Mouse (Mus musculus): ENCODE measurements at regions not wholly inside any gene's neighbourhood (a gene's known extent, or its start where the extent isn't known, plus 50 kb on each side); places are given as distances from the start of the nearest gene placed in this dataset.

- Histone ChIP-seq H3K36me3 (ENCODE audit: insufficient read depth, low read length) (no peaks in the 10 kb centered on the region), H3K4me3 (ENCODE audit: low read depth, low read length) (no peak overlapping the region), H3K9ac (replicated peaks; ENCODE audit: low read depth) (no peak overlapping the region), H3K9me3 (ENCODE audit: low read length) (no peaks in the 10 kb centered on the region), H3K4me1 (ENCODE audit: insufficient read depth, low read depth, low read length) (no peaks in the 10 kb centered on the region), H3K4me2 (replicated peaks; ENCODE audit: low read depth, low read length) (no peak overlapping the region), H3K27ac (ENCODE audit: low read length) (no peak overlapping the region), H3K27me3 (replicated peaks; ENCODE audit: insufficient read depth, low read length) (no peaks in the 10 kb centered on the region)
- TF ChIP-seq EP300 (IDR thresholded peaks at IDR 0.05) (no peak), CTCF (IDR thresholded peaks at IDR 0.05) (no peak)
- no peak for DNase-seq (ENCODE audit: low spot score)
- WGBS = 77% methylated on average over 8 of the region's 8 CpGs
- no peak for ATAC-seq
Observed at GRCm38 (mm10) chr9:50090968-50091367, 253.8 kb downstream of the Rpl10-ps3 start.

DNA sequence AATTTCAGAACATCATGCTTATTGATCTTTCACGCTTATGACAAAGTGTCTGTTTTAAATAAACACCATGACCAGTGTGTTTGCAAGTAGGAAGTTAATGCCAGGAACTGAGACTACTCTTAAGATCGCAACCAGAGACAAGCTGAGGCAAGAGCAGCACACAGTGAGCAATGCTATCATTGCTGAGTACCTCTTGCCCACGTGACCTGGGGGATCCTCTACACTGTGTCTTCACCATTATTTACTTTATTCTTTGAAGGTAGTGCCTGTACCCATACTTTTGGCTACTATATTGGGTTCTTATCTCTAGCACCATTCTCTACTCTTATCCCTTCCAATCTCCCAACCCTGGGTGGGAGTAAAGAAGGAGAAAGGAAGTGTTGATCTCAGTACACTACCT is 254.9 kb downstream of the Rpl10-ps3 start:
- H3K27me3 ChIP-seq (replicated peaks; ENCODE audit: insufficient read depth, low read length) = no peaks in the 10 kb centered on the region
- H3K36me3 ChIP-seq (ENCODE audit: insufficient read depth, low read length) = no peaks in the 10 kb centered on the region
- no peak overlapping the region for H3K27ac ChIP-seq (ENCODE audit: low read length)
- no peak for DNase-seq (ENCODE audit: low spot score)
- 65% methylated on average over 3 of the region's 3 CpGs for WGBS
- TF ChIP-seq CTCF (IDR thresholded peaks at IDR 0.05) = no peak
- no peak for TF ChIP-seq EP300 (IDR thresholded peaks at IDR 0.05)
- H3K9ac ChIP-seq (replicated peaks; ENCODE audit: low read depth) = no peak overlapping the region
- no peak for ATAC-seq
- no peaks in the 10 kb centered on the region for H3K9me3 ChIP-seq (ENCODE audit: low read length)
- no peak overlapping the region for H3K4me2 ChIP-seq (replicated peaks; ENCODE audit: low read depth, low read length)
- H3K4me3 ChIP-seq (ENCODE audit: low read depth, low read length) = no peak overlapping the region
- no peaks in the 10 kb centered on the region for H3K4me1 ChIP-seq (ENCODE audit: insufficient read depth, low read depth, low read length)

- DNase-seq (ENCODE audit: low spot score) = no peak
- 61% methylated on average over 3 of the region's 3 CpGs for WGBS
- H3K4me1 ChIP-seq (ENCODE audit: insufficient read depth, low read depth, low read length) = no peaks in the 10 kb centered on the region
Observed at GRCm38 (mm10) chr9:50080205-50080604, 264.6 kb downstream of the Rpl10-ps3 start.

DNA sequence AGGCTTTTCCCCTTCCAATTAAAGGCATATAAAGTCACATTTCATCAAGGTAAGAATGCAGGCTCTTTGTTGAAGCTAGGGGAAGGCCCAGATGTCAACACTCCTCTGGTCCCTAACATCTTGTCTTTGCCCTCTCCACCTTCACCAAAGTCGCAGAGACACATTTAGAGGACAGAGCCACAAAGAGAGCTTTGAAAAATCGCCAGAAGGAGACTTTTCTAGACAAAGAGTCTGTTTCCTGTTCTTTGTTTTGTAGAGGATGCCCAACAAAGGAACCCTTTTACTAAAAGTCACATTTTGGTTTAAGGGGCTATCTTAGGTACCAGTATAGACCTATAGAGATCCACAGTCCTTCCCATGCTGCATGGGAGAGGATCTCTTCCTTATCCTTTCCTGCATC is 269.9 kb upstream of the Ncam1 start:
- H3K27me3 ChIP-seq (replicated peaks; ENCODE audit: insufficient read depth, low read length) = no peaks in the 10 kb centered on the region
- no peak overlapping the region for H3K9ac ChIP-seq (replicated peaks; ENCODE audit: low read depth)
- H3K9me3 ChIP-seq (ENCODE audit: low read length) = no peaks in the 10 kb centered on the region
- H3K4me1 ChIP-seq (ENCODE audit: insufficient read depth, low read depth, low read length) = no peaks in the 10 kb centered on the region
- H3K36me3 ChIP-seq (ENCODE audit: insufficient read depth, low read length) = no peaks in the 10 kb centered on the region
- no peak overlapping the region for H3K27ac ChIP-seq (ENCODE audit: low read length)
- ATAC-seq = no peak
- H3K4me3 ChIP-seq (ENCODE audit: low read depth, low read length) = no peak overlapping the region
- no peak for TF ChIP-seq EP300 (IDR thresholded peaks at IDR 0.05)
- TF ChIP-seq CTCF (IDR thresholded peaks at IDR 0.05) = no peak
- DNase-seq (ENCODE audit: low spot score) = no peak
- WGBS = 56% methylated on average over 2 of the region's 2 CpGs
- no peak overlapping the region for H3K4me2 ChIP-seq (replicated peaks; ENCODE audit: low read depth, low read length)

More at GRCm38 (mm10) chr9:50080205-50080604, 264.6 kb downstream of the Rpl10-ps3 start:
- H3K4me2 ChIP-seq (replicated peaks; ENCODE audit: low read depth, low read length) = no peak overlapping the region
- H3K4me3 ChIP-seq (ENCODE audit: low read depth, low read length) = no peak overlapping the region
- no peaks in the 10 kb centered on the region for H3K27me3 ChIP-seq (replicated peaks; ENCODE audit: insufficient read depth, low read length)
- TF ChIP-seq CTCF (IDR thresholded peaks at IDR 0.05) (no peak), EP300 (IDR thresholded peaks at IDR 0.05) (no peak)
- H3K27ac ChIP-seq (ENCODE audit: low read length) = no peak overlapping the region
- no peaks in the 10 kb centered on the region for H3K9me3 ChIP-seq (ENCODE audit: low read length)
- no peaks in the 10 kb centered on the region for H3K36me3 ChIP-seq (ENCODE audit: insufficient read depth, low read length)
- no peak overlapping the region for H3K9ac ChIP-seq (replicated peaks; ENCODE audit: low read depth)
- ATAC-seq = no peak

- ATAC-seq (no peak), DNase-seq (ENCODE audit: low spot score) (no peak)
- 69% methylated on average over 3 of the region's 3 CpGs for WGBS
Observed at GRCm38 (mm10) chr9:50067729-50068225, 269.1 kb upstream of the Ncam1 start.

GRCm38 (mm10) chr9:50064505-50065229 is 265.9 kb upstream of the Ncam1 start:
- Histone ChIP-seq H3K4me3 (ENCODE audit: low read depth, low read length) (no peak overlapping the region), H3K9me3 (ENCODE audit: low read length) (no peaks in the 10 kb centered on the region), H3K36me3 (ENCODE audit: insufficient read depth, low read length) (no peaks in the 10 kb centered on the region), H3K4me1 (ENCODE audit: insufficient read depth, low read depth, low read length) (no peaks in the 10 kb centered on the region), H3K27me3 (replicated peaks; ENCODE audit: insufficient read depth, low read length) (no peaks in the 10 kb centered on the region), H3K9ac (replicated peaks; ENCODE audit: low read depth) (no peak overlapping the region), H3K4me2 (replicated peaks; ENCODE audit: low read depth, low read length) (no peak overlapping the region), H3K27ac (ENCODE audit: low read length) (no peak overlapping the region)
- DNase-seq (ENCODE audit: low spot score) = no peak
- TF ChIP-seq EP300 (IDR thresholded peaks at IDR 0.05) = no peak
- no peak for TF ChIP-seq CTCF (IDR thresholded peaks at IDR 0.05)
- 82% methylated on average over 10 of the region's 10 CpGs for WGBS
- ATAC-seq = no peak

More at GRCm38 (mm10) chr9:50067729-50068225, 269.1 kb upstream of the Ncam1 start:
- no peak overlapping the region for H3K9ac ChIP-seq (replicated peaks; ENCODE audit: low read depth)
- H3K27me3 ChIP-seq (replicated peaks; ENCODE audit: insufficient read depth, low read length) = no peaks in the 10 kb centered on the region
- H3K4me3 ChIP-seq (ENCODE audit: low read depth, low read length) = no peak overlapping the region
- no peaks in the 10 kb centered on the region for H3K36me3 ChIP-seq (ENCODE audit: insufficient read depth, low read length)
- TF ChIP-seq EP300 (IDR thresholded peaks at IDR 0.05) (no peak), CTCF (IDR thresholded peaks at IDR 0.05) (no peak)
- no peak overlapping the region for H3K27ac ChIP-seq (ENCODE audit: low read length)
- H3K4me1 ChIP-seq (ENCODE audit: insufficient read depth, low read depth, low read length) = no peaks in the 10 kb centered on the region
- H3K9me3 ChIP-seq (ENCODE audit: low read length) = no peaks in the 10 kb centered on the region
- no peak overlapping the region for H3K4me2 ChIP-seq (replicated peaks; ENCODE audit: low read depth, low read length)

All from lung, postnatal 0 days (tissue).